Mouse (Mus musculus) forebrain, embryonic 16.5 days (tissue): ENCODE results near the gene Osbp2. TPM values are rescaled to one million over a fixed set of nuclear protein-coding genes. Genes with fewer than 3 reads are reported as not detected.

Source experiments
- ATAC-seq: fragments of 200-750 bp; cut with Nextera tagmentation; 2 replicates; pipeline ENCODE4 v1.8.0; 2017; ENCODE audit warnings: mild to moderate bottlenecking, moderate library complexity
- H3K27ac ChIP-seq: fragments of 300-500 bp; sonication (generic); 2 replicates; pipeline ENCODE4 v1.5.1; 2014; ENCODE audit warnings: low read length, control low read depth
- H3K27me3 ChIP-seq: fragments of 300-500 bp; sonication (generic); replicated peaks from 2 replicates; pipeline ENCODE4 v1.6.1; 2014; ENCODE audit warnings: low read length; ENCODE audit not compliant: control insufficient read depth, insufficient read depth
- H3K36me3 ChIP-seq: fragments of 300-500 bp; sonication (generic); 2 replicates; pipeline ENCODE4 v1.6.1; 2014; ENCODE audit not compliant: control insufficient read depth, insufficient read depth
- H3K4me1 ChIP-seq: fragments of 300-500 bp; sonication (generic); replicated peaks from 2 replicates; pipeline ENCODE4 v1.6.1; 2014; ENCODE audit warnings: low read length; ENCODE audit not compliant: control insufficient read depth, insufficient read depth
- H3K4me2 ChIP-seq: fragments of 300-500 bp; sonication (generic); 2 replicates; pipeline ENCODE4 v1.6.1; 2014; ENCODE audit warnings: mild to moderate bottlenecking, low read length, control low read depth
- H3K4me3 ChIP-seq: fragments of 300-500 bp; sonication (generic); replicated peaks from 2 replicates; pipeline ENCODE4 v1.5.1; 2014; ENCODE audit warnings: mild to moderate bottlenecking, low read length, control low read depth
- H3K9ac ChIP-seq: fragments of 300-500 bp; sonication (generic); replicated peaks from 2 replicates; pipeline ENCODE4 v1.6.1; 2014; ENCODE audit warnings: low read depth, low read length, control low read depth
- H3K9me3 ChIP-seq: fragments of 300-500 bp; sonication (generic); 2 replicates; pipeline ENCODE4 v1.6.1; 2016; ENCODE audit warnings: low read length; ENCODE audit not compliant: control insufficient read depth
- whole genome bisulfite sequencing: fragments of 180-500 bp; shearing (Covaris S2); extraction: QIAGEN DNeasy Blood & Tissue Kit; methylation state at CpG from one replicate; pipeline ENCODE4 v1.1.7; 2014; 5-methylcytosine and 5-hydroxymethylcytosine counted together
- polyA plus RNA-seq: library from polyadenylated mRNA; unstranded; fragments of >200 nt; fragmentation: Nextera tagmentation; extraction: Ambion mirVana; gene quantifications from 2 replicates; pipeline ENCODE4 v1.2.1, GENCODE M21; 2015

Gene Osbp2
- polyA plus RNA-seq, 1 experiment from 2014 or later, result 19.5 TPM

GRCm38 (mm10) chr11:3902516-3902915 lies 38.8 kb upstream of the Osbp2 start:
- 80% methylated on average over 3 of the region's 3 CpGs for WGBS
- Histone ChIP-seq H3K4me2 (no peak overlapping the region), H3K27me3 (no peaks in the 10 kb centered on the region), H3K4me3 (no peak overlapping the region), H3K4me1 (no peaks in the 10 kb centered on the region), H3K27ac (no peak overlapping the region), H3K36me3 (no peaks in the 10 kb centered on the region), H3K9ac (no peak overlapping the region), H3K9me3 (no peaks in the 10 kb centered on the region)
- no peak for ATAC-seq

GRCm38 (mm10) chr11:3900296-3900695 lies 36.6 kb upstream of the Osbp2 start:
- no peak for ATAC-seq
- Histone ChIP-seq H3K27me3 (no peaks in the 10 kb centered on the region), H3K4me2 (no peak overlapping the region), H3K4me3 (no peak overlapping the region), H3K9ac (no peak overlapping the region), H3K36me3 (peaks cover 4% of the 10 kb centered on the region; the same call in 1 of the 2 replicates), H3K4me1 (0 out of 2 replicates have a peak, but pooled peaks cover 3% of the 10 kb centered on the region), H3K9me3 (no peaks in the 10 kb centered on the region), H3K27ac (no peak overlapping the region)
- 90% methylated on average over 6 of the region's 6 CpGs for WGBS

DNA sequence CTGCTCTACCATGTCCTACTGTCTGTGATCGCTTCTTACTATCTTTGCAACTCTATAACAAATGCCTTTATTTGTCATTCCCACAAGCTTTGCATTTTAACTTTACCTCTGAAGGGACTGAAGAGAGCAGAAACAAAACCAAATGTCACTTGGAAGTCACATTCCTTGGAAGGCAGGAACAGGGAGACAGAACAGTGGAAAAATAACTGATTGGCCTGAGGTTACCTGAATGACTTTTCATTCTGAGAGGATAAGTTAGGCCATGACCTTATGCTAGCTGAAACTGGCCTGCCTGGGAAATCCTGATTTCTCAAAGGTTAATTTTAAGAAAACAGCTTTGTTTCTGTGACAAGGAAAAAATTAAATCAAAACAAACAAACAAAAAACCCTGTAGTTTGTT lies 32.2 kb upstream of the Osbp2 start:
- no peak for ATAC-seq
- peaks cover 9% of the 10 kb centered on the region for H3K4me1 ChIP-seq
- no peak overlapping the region for H3K4me3 ChIP-seq
- H3K36me3 ChIP-seq, result peaks cover 4% of the 10 kb centered on the region; the same call in 1 of the 2 replicates
- no peak overlapping the region for H3K4me2 ChIP-seq
- WGBS, result 100% methylated on average over 1 of the region's 1 CpGs
- H3K27me3 ChIP-seq, result no peaks in the 10 kb centered on the region
- H3K9ac ChIP-seq, result no peak overlapping the region
- no peak overlapping the region for H3K27ac ChIP-seq
- H3K9me3 ChIP-seq, result no peaks in the 10 kb centered on the region

DNA sequence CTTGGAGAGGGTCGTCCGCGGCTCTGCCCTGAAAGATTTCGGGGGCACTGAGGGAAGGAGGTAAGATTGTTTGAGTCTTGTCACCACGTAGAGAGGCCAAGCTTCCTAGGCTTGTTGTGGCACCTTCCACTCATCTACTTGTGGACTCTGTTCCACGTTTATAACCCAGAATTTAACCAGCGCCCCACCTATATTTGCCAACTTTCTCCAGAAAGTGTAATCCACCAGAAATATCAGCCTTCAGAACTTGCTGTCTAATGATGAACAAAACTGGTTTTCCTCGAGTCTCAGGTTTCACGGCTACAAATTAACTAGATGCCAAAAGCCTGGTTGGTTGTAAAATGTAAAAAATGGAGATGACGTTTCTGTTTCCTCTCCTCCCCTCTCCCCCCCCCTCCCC lies 31.8 kb upstream of the Osbp2 start:
- Histone ChIP-seq H3K4me1 (peaks cover 9% of the 10 kb centered on the region), H3K9me3 (no peaks in the 10 kb centered on the region), H3K4me3 (peak overlapping the region; percentile 61), H3K27ac (peak overlapping the region; percentile 79), H3K9ac (peak overlapping the region; percentile 77), H3K36me3 (peaks cover 4% of the 10 kb centered on the region; the same call in 1 of the 2 replicates), H3K4me2 (peak overlapping the region; percentile 84), H3K27me3 (no peaks in the 10 kb centered on the region)
- WGBS, result 7% methylated on average over 10 of the region's 10 CpGs
- no peak; the same call in 1 of the 2 replicates for ATAC-seq

- H3K27ac ChIP-seq, result peak within 1 kb of the TSS; percentile 79
- peak; percentile 99 for ATAC-seq
- no peaks in the 10 kb centered on the region for H3K27me3 ChIP-seq
- peak within 1 kb of the TSS; percentile 84 for H3K4me2 ChIP-seq
- H3K4me3 ChIP-seq, result peak within 1 kb of the TSS; percentile 61
- H3K9me3 ChIP-seq, result no peaks in the 10 kb centered on the region
- H3K36me3 ChIP-seq, result peaks cover 4% of the 10 kb centered on the region; the same call in 1 of the 2 replicates
- peak within 1 kb of the TSS; percentile 77 for H3K9ac ChIP-seq
- 2% methylated on average over 46 of the region's 46 CpGs for WGBS
- H3K4me1 ChIP-seq, result peaks cover 9% of the 10 kb centered on the region
Observed at GRCm38 (mm10) chr11:3894406-3895281, 30.9 kb upstream of the Osbp2 start, which contains the start of the genes 4921536K21Rik and Dusp18. Gene 4921536K21Rik, minus strand, starts transcription at chr11:3895098. Gene Dusp18, plus strand, starts transcription at chr11:3895240.

GRCm38 (mm10) chr11:3893970-3894369 lies 30.3 kb upstream of the Osbp2 start:
- WGBS, result 79% methylated on average over 6 of the region's 6 CpGs
- Histone ChIP-seq H3K4me3 (no peak overlapping the region), H3K27ac (no peak overlapping the region), H3K4me1 (peaks cover 9% of the 10 kb centered on the region), H3K4me2 (peak overlapping the region; percentile 84), H3K9me3 (no peaks in the 10 kb centered on the region), H3K36me3 (peaks cover 4% of the 10 kb centered on the region; the same call in 1 of the 2 replicates), H3K27me3 (no peaks in the 10 kb centered on the region), H3K9ac (no peak overlapping the region)
- no peak for ATAC-seq

DNA sequence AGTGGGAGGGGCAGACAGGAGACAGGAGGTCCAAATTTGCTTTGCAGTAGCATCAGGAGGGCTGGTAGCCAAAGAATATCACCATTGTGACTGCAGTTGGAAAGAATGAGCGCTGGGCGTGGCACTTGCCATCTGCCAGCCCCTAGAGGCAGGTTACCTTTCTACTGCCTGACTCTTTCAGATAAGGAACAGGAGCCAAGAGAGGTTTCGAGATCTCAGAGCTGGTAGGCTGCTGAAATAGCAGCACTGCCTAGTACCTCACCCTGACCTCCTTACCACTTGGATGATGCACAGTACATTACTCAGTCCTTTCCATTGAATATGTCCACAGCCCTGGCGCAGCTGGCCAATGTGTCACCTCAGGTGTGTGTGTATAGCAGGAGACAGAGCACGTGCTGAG lies 23.6 kb upstream of the Osbp2 start:
- Histone ChIP-seq H3K4me3 (no peak overlapping the region), H3K4me2 (no peak overlapping the region), H3K27ac (no peak overlapping the region), H3K9me3 (no peaks in the 10 kb centered on the region), H3K27me3 (no peaks in the 10 kb centered on the region), H3K9ac (no peak overlapping the region), H3K36me3 (no peaks in the 10 kb centered on the region), H3K4me1 (peaks cover 6% of the 10 kb centered on the region; the same call in 1 of the 2 replicates)
- ATAC-seq, result no peak
- 64% methylated on average over 5 of the region's 5 CpGs for WGBS

GRCm38 (mm10) chr11:3883711-3884110 lies 20.0 kb upstream of the Osbp2 start:
- H3K4me2 ChIP-seq, result no peak overlapping the region
- H3K9ac ChIP-seq, result no peak overlapping the region
- no peak overlapping the region for H3K4me3 ChIP-seq
- H3K4me1 ChIP-seq, result peaks cover 6% of the 10 kb centered on the region; the same call in 1 of the 2 replicates
- no peaks in the 10 kb centered on the region for H3K27me3 ChIP-seq
- no peak overlapping the region for H3K27ac ChIP-seq
- 89% methylated on average over 3 of the region's 3 CpGs for WGBS
- H3K9me3 ChIP-seq, result no peaks in the 10 kb centered on the region
- no peak for ATAC-seq
- no peaks in the 10 kb centered on the region for H3K36me3 ChIP-seq

DNA sequence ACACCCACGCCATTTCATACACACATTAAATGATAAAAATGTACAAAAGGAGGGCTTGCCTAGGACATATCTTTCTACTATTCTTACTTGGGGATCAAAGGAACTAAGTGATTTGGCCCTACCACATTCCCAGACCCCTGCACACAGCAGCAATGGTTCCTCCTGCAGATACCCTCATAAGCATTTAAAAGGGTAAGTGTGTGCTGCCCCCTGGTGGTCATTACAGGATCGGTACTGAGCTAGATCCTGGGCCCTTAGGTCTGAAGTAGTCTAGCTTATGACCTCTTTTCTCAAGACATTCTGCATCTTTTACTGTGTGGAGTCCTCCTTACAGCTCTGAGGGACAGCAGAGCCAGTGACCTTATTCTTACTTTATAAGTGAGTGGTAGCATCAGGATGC lies 16.1 kb upstream of the Osbp2 start:
- H3K9me3 ChIP-seq, result no peaks in the 10 kb centered on the region
- no peaks in the 10 kb centered on the region for H3K4me1 ChIP-seq
- no peak overlapping the region for H3K9ac ChIP-seq
- no peak overlapping the region for H3K27ac ChIP-seq
- 40% methylated on average over 2 of the region's 2 CpGs for WGBS
- no peaks in the 10 kb centered on the region for H3K27me3 ChIP-seq
- H3K4me3 ChIP-seq, result no peak overlapping the region
- ATAC-seq, result 0 out of 2 replicates have a peak, but pooled peaks have one; percentile 38
- no peaks in the 10 kb centered on the region for H3K36me3 ChIP-seq
- H3K4me2 ChIP-seq, result no peak overlapping the region
